Comparison of ENCODE assay signal across 22 mouse cellular contexts in genomic region chr11:65740811-65741210, GRCm38 (mm10). TPM values are rescaled to one million over a fixed set of nuclear protein-coding genes. Genes with fewer than 3 reads are reported as not detected.
DNase-seq lines count a peak whose midpoint lies in the region; ATAC-seq and TF ChIP-seq lines count a peak whose summit lies in the region.
"Had no signal": no experiment of that assay in that cellular context is flagged by ENCODE, and none has a peak within 500 bp of the region (broad histone marks: within the 10 kb centered on the region; RNA-seq: fewer than 3 reads in every experiment).

No protein-coding gene starts in this region.

- 83% methylated on average over 5 of the region's 5 CpGs for WGBS in liver, embryonic 15.5 days (ENCODE audit: insufficient replicate concordance)
- WGBS in liver, postnatal 0 days (ENCODE audit: insufficient replicate concordance), result 90% methylated on average over 5 of the region's 5 CpGs

- ATAC-seq in liver, embryonic 15.5 days (ENCODE audit: insufficient read depth), result no peak
- no peak for ATAC-seq in liver, postnatal 0 days
- ATAC-seq: activated CD4-positive, CD25-positive, alpha-beta regulatory T cell, adult 4 months; forebrain, embryonic 15.5 days; hindbrain, embryonic 16.5 days; Patski had no signal

- no peak overlapping the region for H3K4me2 ChIP-seq in liver, embryonic 15.5 days
- no peak overlapping the region for H3K4me2 ChIP-seq in liver, postnatal 0 days (ENCODE audit: low read depth, low read length)
- H3K4me2 ChIP-seq: embryonic facial prominence, embryonic 12.5 days; forebrain, embryonic 15.5 days; heart, embryonic 11.5 days; heart, embryonic 15.5 days; hindbrain, embryonic 12.5 days had no signal

- no peak for TF ChIP-seq EP300 in liver, postnatal 0 days (IDR thresholded peaks at IDR 0.05; ENCODE audit: low read depth)

- TF ChIP-seq CTCF in liver, postnatal 0 days (IDR thresholded peaks at IDR 0.05; ENCODE audit: low read depth), result no peak
- no peak for TF ChIP-seq CTCF in bone marrow macrophage, adult 2 months (IDR thresholded peaks at IDR 0.05; ENCODE audit: low read depth, low read length)

- H3K27me3 ChIP-seq in liver, embryonic 15.5 days, result no peaks in the 10 kb centered on the region
- no peaks in the 10 kb centered on the region for H3K27me3 ChIP-seq in liver, postnatal 0 days (ENCODE audit: insufficient read depth, low read length)
- H3K27me3 ChIP-seq: embryonic facial prominence, embryonic 12.5 days; forebrain, embryonic 15.5 days; heart, embryonic 15.5 days; hindbrain, embryonic 12.5 days; Patski had no signal

- H3K9ac ChIP-seq in liver, embryonic 15.5 days, result no peak overlapping the region
- no peak overlapping the region for H3K9ac ChIP-seq in liver, postnatal 0 days (replicated peaks)
- H3K9ac ChIP-seq: embryonic facial prominence, embryonic 12.5 days; forebrain, embryonic 15.5 days; heart, embryonic 15.5 days; hindbrain, embryonic 12.5 days had no signal

- DNase-seq in liver, postnatal 0 days, result no peak
- peak; percentile 66 for DNase-seq in Muller cell, postnatal 12 days (ENCODE audit: inconsistent ontology term)
- peak; percentile 5 for DNase-seq in hindlimb bud, embryonic 11.5 days (ENCODE audit: extremely low spot score, low read depth, low spot score)
- DNase-seq in frontal cortex, postnatal 25 days (ENCODE audit: low spot score in 2 of 2), result no peak
- DNase-seq in thymus, postnatal 10 days (ENCODE audit: low spot score in 2 of 2), result no peak
- DNase-seq: adrenal gland, adult 2 months; adrenal gland, postnatal 25 days; cerebellum, adult 2 months; cerebellum, postnatal 10 days; embryo, embryonic 11 days; gastrocnemius, postnatal 10 days; heart, adult 2 months had no signal

- H3K4me3 ChIP-seq in liver, embryonic 15.5 days (replicated peaks), result no peak overlapping the region
- no peak overlapping the region for H3K4me3 ChIP-seq in liver, postnatal 0 days (ENCODE audit: low read depth, low read length)
- no peak overlapping the region for H3K4me3 ChIP-seq in bone marrow macrophage, adult 2 months (ENCODE audit: insufficient read depth, low read length)
- H3K4me3 ChIP-seq: embryonic facial prominence, embryonic 12.5 days; forebrain, embryonic 15.5 days; heart, adult 2 months; heart, embryonic 15.5 days; hindbrain, embryonic 12.5 days had no signal

- no peak for TF ChIP-seq POLR2A in bone marrow macrophage, adult 2 months (IDR thresholded peaks at IDR 0.05; ENCODE audit: borderline replicate concordance, low read depth, low read length)

- H3K36me3 ChIP-seq in liver, embryonic 15.5 days (replicated peaks), result 0 out of 2 replicates have a peak, but pooled peaks cover 13% of the 10 kb centered on the region
- peaks cover 6% of the 10 kb centered on the region; the same call in 1 of the 2 replicates for H3K36me3 ChIP-seq in liver, postnatal 0 days (replicated peaks; ENCODE audit: insufficient read depth, low read length)
- H3K36me3 ChIP-seq: embryonic facial prominence, embryonic 12.5 days; heart, embryonic 15.5 days; hindbrain, embryonic 12.5 days had no signal

- no peaks in the 10 kb centered on the region for H3K9me3 ChIP-seq in liver, embryonic 15.5 days (replicated peaks)
- H3K9me3 ChIP-seq in liver, postnatal 0 days (ENCODE audit: low read length), result no peaks in the 10 kb centered on the region
- H3K9me3 ChIP-seq: embryonic facial prominence, embryonic 12.5 days; forebrain, embryonic 15.5 days; heart, embryonic 15.5 days; hindbrain, embryonic 12.5 days had no signal

- H3K27ac ChIP-seq in liver, embryonic 15.5 days (replicated peaks), result peak overlapping the region; percentile 66
- no peak overlapping the region for H3K27ac ChIP-seq in liver, postnatal 0 days (ENCODE audit: low read depth)
- 0 out of 2 replicates have a peak overlapping the region, but pooled peaks have one; percentile 28 for H3K27ac ChIP-seq in bone marrow macrophage, adult 2 months (ENCODE audit: insufficient read depth, low read depth, low read length)
- H3K27ac ChIP-seq: embryonic facial prominence, embryonic 12.5 days; forebrain, embryonic 15.5 days; heart, adult 2 months; heart, embryonic 15.5 days; hindbrain, embryonic 12.5 days had no signal

- H3K4me1 ChIP-seq in liver, embryonic 15.5 days (replicated peaks), result peaks cover 32% of the 10 kb centered on the region
- H3K4me1 ChIP-seq in liver, postnatal 0 days (ENCODE audit: insufficient read depth), result peaks cover 7% of the 10 kb centered on the region
- H3K4me1 ChIP-seq in bone marrow macrophage, adult 2 months (ENCODE audit: control insufficient read depth, insufficient read depth, low read length), result peaks cover 18% of the 10 kb centered on the region
- H3K4me1 ChIP-seq: hindbrain, embryonic 12.5 days had no signal

RNA-seq across cellular contexts. Expression of gene Map2k4, which starts 47.3 kb away (rescaled TPM):
- polyA plus RNA-seq in liver, embryonic 15.5 days (2015; fragmentation: Nextera tagmentation; extraction: Ambion mirVana), result 32.1 and 33.3 TPM in 2 replicates
- 21.7 and 23.6 TPM in 2 replicates for polyA plus RNA-seq in liver, postnatal 0 days (2015; fragmentation: Nextera tagmentation; extraction: Ambion mirVana)
- polyA plus RNA-seq in bone marrow macrophage, adult 2 months (2012; ENCODE audit: insufficient read depth, insufficient read length, missing spikeins), result 29.1 and 31.8 TPM in 2 replicates

Comparison
In these comparisons a context has a peak if more than half of its experiments do, and no peak if none do; other contexts are left out.
1. DNase-seq: peak in Muller cell, postnatal 12 days (single experiment) and hindlimb bud, embryonic 11.5 days (single experiment); none in liver, postnatal 0 days (single experiment), frontal cortex, postnatal 25 days (0 of 2) and thymus, postnatal 10 days (0 of 2).